Mouse (Mus musculus): Measurements from ENCODE around the gene Laptm4a. TPM values are rescaled to one million over a fixed set of nuclear protein-coding genes. Genes with fewer than 3 reads are reported as not detected.

Gene Laptm4a
- total and polyA plus RNA-seq, 2 experiments from 2014 or later, result 196 to 289 TPM

GRCm38 (mm10) chr12:8947714-8948464 lies 26.4 kb downstream of the Laptm4a start, which contains the start of gene Matn3:
Gene Matn3, plus strand, starts transcription at chr12:8947929.
- Histone ChIP-seq H3K4me2 (ENCODE audit: low read depth, low read length) (peak within 1 kb of the TSS; percentile 97), H3K9me3 (ENCODE audit: low read length) (no peaks in the 10 kb centered on the region), H3K27me3 (ENCODE audit: insufficient read depth, low read length) (no peaks in the 10 kb centered on the region), H3K27ac (no peak within 1 kb of the TSS), H3K4me1 (ENCODE audit: insufficient read depth, low read length) (peaks cover 10% of the 10 kb centered on the region; the same call in 1 of the 2 replicates), H3K9ac (replicated peaks; ENCODE audit: low read length) (peak within 1 kb of the TSS; percentile 50), H3K36me3 (ENCODE audit: insufficient read depth, low read length) (no peaks in the 10 kb centered on the region), H3K4me3 (ENCODE audit: low read length) (peak within 1 kb of the TSS; percentile 45)
- WGBS, result under 1% methylated on average over 42 of the region's 42 CpGs
- peak; percentile 59 for DNase-seq (ENCODE audit: low spot score)
- 0 out of 2 replicates have a peak, but pooled peaks have one; percentile 14 for TF ChIP-seq CTCF (IDR thresholded peaks at IDR 0.05; ENCODE audit: low read depth)
- peak; percentile 66 for ATAC-seq

DNA sequence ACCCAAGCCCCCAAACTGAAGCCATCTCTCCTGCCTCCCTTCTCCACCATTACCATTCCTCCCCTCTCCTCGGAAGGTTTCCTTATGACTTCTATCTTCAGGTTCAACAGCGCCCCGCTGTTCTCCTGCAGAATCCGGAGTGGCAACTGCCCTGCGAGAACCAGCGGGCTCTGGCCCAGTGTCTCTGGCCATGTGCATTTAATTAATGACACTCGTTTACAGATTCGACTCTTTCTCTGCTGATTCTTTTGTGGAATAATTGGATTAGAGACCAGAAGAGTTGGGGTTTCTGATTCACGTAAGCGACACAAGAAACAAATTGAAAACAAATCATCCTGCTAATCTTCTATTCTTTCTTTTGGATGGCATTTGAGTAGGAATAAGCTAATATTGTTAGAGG lies 31.7 kb downstream of the Laptm4a start:
- TF ChIP-seq CTCF (IDR thresholded peaks at IDR 0.05; ENCODE audit: low read depth), result no peak
- H3K9ac ChIP-seq (replicated peaks; ENCODE audit: low read length), result no peak overlapping the region
- no peaks in the 10 kb centered on the region for H3K27me3 ChIP-seq (ENCODE audit: insufficient read depth, low read length)
- ATAC-seq (no peak), DNase-seq (ENCODE audit: low spot score) (no peak)
- H3K4me2 ChIP-seq (ENCODE audit: low read depth, low read length), result no peak overlapping the region
- 0 out of 2 replicates have a peak, but pooled peaks cover 3% of the 10 kb centered on the region for H3K4me1 ChIP-seq (ENCODE audit: insufficient read depth, low read length)
- no peaks in the 10 kb centered on the region for H3K36me3 ChIP-seq (ENCODE audit: insufficient read depth, low read length)
- no peak overlapping the region for H3K27ac ChIP-seq
- H3K4me3 ChIP-seq (ENCODE audit: low read length), result no peak overlapping the region
- 63% methylated on average over 10 of the region's 10 CpGs for WGBS
- H3K9me3 ChIP-seq (ENCODE audit: low read length), result no peaks in the 10 kb centered on the region

DNA sequence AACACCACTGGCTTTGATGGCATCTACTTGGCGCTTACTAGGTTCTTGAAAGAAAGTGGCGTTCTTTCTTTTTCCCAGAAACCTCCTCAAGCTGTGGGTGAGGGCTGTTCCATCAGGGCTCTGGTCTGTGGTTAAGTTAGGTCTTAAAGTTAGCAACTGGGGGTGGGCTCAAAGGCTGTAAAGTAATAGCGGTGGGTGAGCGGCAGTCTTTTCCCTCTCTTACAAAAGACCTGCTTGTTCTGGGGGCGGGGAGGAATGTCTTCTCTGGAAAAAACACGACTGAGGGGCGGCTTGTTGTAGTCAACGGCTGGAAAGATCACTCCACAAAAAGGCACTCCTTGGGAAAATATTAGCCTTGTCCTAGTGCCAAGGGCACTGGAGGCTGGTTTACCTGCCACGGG lies 32.7 kb downstream of the Laptm4a start:
- Histone ChIP-seq H3K4me1 (ENCODE audit: insufficient read depth, low read length) (no peaks in the 10 kb centered on the region), H3K27me3 (ENCODE audit: insufficient read depth, low read length) (no peaks in the 10 kb centered on the region), H3K27ac (no peak overlapping the region), H3K36me3 (ENCODE audit: insufficient read depth, low read length) (no peaks in the 10 kb centered on the region), H3K9me3 (ENCODE audit: low read length) (no peaks in the 10 kb centered on the region), H3K4me2 (ENCODE audit: low read depth, low read length) (no peak overlapping the region), H3K9ac (replicated peaks; ENCODE audit: low read length) (no peak overlapping the region), H3K4me3 (ENCODE audit: low read length) (no peak overlapping the region)
- WGBS, result 46% methylated on average over 9 of the region's 9 CpGs
- DNase-seq (ENCODE audit: low spot score) (no peak), ATAC-seq (no peak)
- TF ChIP-seq CTCF (IDR thresholded peaks at IDR 0.05; ENCODE audit: low read depth), result no peak

GRCm38 (mm10) chr12:8961607-8962316 lies 40.3 kb downstream of the Laptm4a start:
- Histone ChIP-seq H3K27ac (no peak overlapping the region), H3K27me3 (ENCODE audit: insufficient read depth, low read length) (no peaks in the 10 kb centered on the region), H3K9me3 (ENCODE audit: low read length) (no peaks in the 10 kb centered on the region), H3K9ac (replicated peaks; ENCODE audit: low read length) (no peak overlapping the region), H3K36me3 (ENCODE audit: insufficient read depth, low read length) (no peaks in the 10 kb centered on the region), H3K4me1 (ENCODE audit: insufficient read depth, low read length) (no peaks in the 10 kb centered on the region), H3K4me2 (ENCODE audit: low read depth, low read length) (no peak overlapping the region), H3K4me3 (ENCODE audit: low read length) (no peak overlapping the region)
- WGBS, result 40% methylated on average over 9 of the region's 9 CpGs
- DNase-seq (ENCODE audit: low spot score) (peak; percentile 28), ATAC-seq (no peak)
- TF ChIP-seq CTCF (IDR thresholded peaks at IDR 0.05; ENCODE audit: low read depth), result no peak

DNA sequence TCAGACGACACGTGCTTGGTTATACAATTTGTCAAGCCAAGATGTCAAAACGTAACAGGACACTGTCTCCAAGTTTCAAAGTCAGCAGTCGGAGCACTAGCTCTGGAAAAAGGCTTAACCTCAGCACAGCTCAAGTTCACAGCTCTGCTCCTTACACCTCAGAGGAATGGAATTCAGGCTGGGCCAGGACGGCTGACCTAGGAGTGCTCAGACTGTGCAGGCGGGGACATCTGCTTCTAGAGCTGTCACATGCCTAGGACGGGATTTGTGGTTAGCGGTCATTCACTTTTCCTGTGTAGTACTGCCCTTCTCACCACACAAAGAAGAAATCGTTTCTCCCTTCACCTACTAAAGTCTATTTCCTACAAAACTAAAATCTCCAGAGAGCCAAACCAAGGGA lies 48.4 kb downstream of the Laptm4a start:
- no peak for ATAC-seq
- H3K4me2 ChIP-seq (ENCODE audit: low read depth, low read length), result no peak overlapping the region
- H3K9ac ChIP-seq (replicated peaks; ENCODE audit: low read length), result no peak overlapping the region
- no peaks in the 10 kb centered on the region for H3K4me1 ChIP-seq (ENCODE audit: insufficient read depth, low read length)
- no peak for DNase-seq (ENCODE audit: low spot score)
- WGBS, result 38% methylated on average over 9 of the region's 9 CpGs
- no peak overlapping the region for H3K27ac ChIP-seq
- no peak for TF ChIP-seq CTCF (IDR thresholded peaks at IDR 0.05; ENCODE audit: low read depth)
- no peaks in the 10 kb centered on the region for H3K36me3 ChIP-seq (ENCODE audit: insufficient read depth, low read length)
- no peak overlapping the region for H3K4me3 ChIP-seq (ENCODE audit: low read length)
- H3K27me3 ChIP-seq (ENCODE audit: insufficient read depth, low read length), result no peaks in the 10 kb centered on the region
- no peaks in the 10 kb centered on the region for H3K9me3 ChIP-seq (ENCODE audit: low read length)

DNA sequence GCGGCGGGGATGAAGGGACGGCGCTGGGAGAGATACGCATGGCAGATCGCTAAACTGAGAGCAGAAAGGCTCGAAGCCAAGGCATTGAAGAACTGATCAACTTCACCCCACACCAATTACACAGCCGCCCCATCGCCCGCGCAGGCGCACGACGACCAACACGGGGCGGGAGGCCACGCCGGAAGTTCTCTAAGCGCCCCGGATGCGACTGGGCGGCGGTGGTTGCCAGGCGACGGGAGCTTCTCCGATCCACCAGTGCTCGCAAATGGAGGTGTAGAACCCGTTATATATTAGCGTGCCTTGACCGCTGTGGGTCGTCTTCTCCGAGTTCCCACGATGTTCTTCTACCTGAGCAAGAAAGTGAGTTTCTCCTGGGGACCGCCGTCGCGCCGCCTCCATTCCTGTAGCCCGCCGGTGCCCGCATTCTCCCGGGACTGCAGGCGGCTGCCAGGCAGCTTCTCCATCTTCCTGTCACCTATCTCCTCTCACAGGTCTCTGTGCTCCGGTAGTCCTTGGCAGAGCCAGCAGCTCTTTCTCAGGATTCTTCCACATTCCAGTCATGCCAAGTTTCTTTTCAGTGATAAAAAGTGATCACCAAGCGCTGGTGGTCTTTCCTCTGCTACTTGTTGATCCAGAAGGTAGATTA lies 52.5 kb downstream of the Laptm4a start, which contains the start of gene Wdr35:
Wdr35 (plus strand) TSS at position 73 of the 646 bp plus-strand sequence.
- DNase-seq (ENCODE audit: low spot score) (peak; percentile 96), ATAC-seq (peak; percentile 98)
- Histone ChIP-seq H3K36me3 (ENCODE audit: insufficient read depth, low read length) (peaks cover 5% of the 10 kb centered on the region), H3K4me3 (ENCODE audit: low read length) (peak within 1 kb of the TSS; percentile 82), H3K4me1 (ENCODE audit: insufficient read depth, low read length) (no peaks in the 10 kb centered on the region), H3K27ac (peak within 1 kb of the TSS; percentile 84), H3K27me3 (ENCODE audit: insufficient read depth, low read length) (no peaks in the 10 kb centered on the region), H3K9ac (replicated peaks; ENCODE audit: low read length) (peak within 1 kb of the TSS; percentile 60), H3K4me2 (ENCODE audit: low read depth, low read length) (peak within 1 kb of the TSS; percentile 91), H3K9me3 (ENCODE audit: low read length) (no peaks in the 10 kb centered on the region)
- under 1% methylated on average over 45 of the region's 45 CpGs for WGBS
- peak; percentile 23; the same call in 1 of the 2 replicates for TF ChIP-seq CTCF (IDR thresholded peaks at IDR 0.05; ENCODE audit: low read depth)

Measured in hindbrain, postnatal 0 days (tissue).